Mouse (Mus musculus) ES-Bruce4 (cell line): Measurements from ENCODE around the gene Gramd4. TPM values are rescaled to one million over a fixed set of nuclear protein-coding genes. Genes with fewer than 3 reads are reported as not detected.
A peak's percentile ranks its signal among the peaks of the same experiment; 100 is the strongest.

Experiments used
- H3K27ac ChIP-seq: 2 replicates; pipeline ENCODE4 v1.5.1; 2012; ENCODE audit warnings: low read length, inconsistent platforms; ENCODE audit not compliant: insufficient read depth
- H3K27me3 ChIP-seq: 2 replicates; pipeline ENCODE4 v1.6.1; 2012; ENCODE audit warnings: mild to moderate bottlenecking, low read length, inconsistent platforms; ENCODE audit not compliant: control insufficient read depth, poor library complexity, insufficient read depth, severe bottlenecking
- H3K36me3 ChIP-seq: 2 replicates; pipeline ENCODE4 v1.6.1; 2012; ENCODE audit warnings: inconsistent platforms, mild to moderate bottlenecking, low read length, moderate library complexity; ENCODE audit not compliant: control insufficient read depth, poor library complexity, insufficient read depth, severe bottlenecking
- H3K4me1 ChIP-seq: one replicate; pipeline ENCODE4 v1.8.1; 2011; ENCODE audit warnings: low read length; ENCODE audit not compliant: control insufficient read depth, insufficient read depth
- H3K4me3 ChIP-seq: 2 replicates; pipeline ENCODE4 v1.5.1; 2011; ENCODE audit warnings: low read depth, mild to moderate bottlenecking, low read length
- H3K9ac ChIP-seq: 2 replicates; pipeline ENCODE4 v1.6.1; 2012; ENCODE audit warnings: low read depth, mild to moderate bottlenecking, inconsistent platforms; ENCODE audit not compliant: poor library complexity, severe bottlenecking
- H3K9me3 ChIP-seq: replicated peaks from 2 replicates; pipeline ENCODE4 v1.6.1; 2012; ENCODE audit warnings: mild to moderate bottlenecking, low read length, inconsistent platforms; ENCODE audit not compliant: control insufficient read depth, poor library complexity, insufficient read depth, severe bottlenecking
- CTCF ChIP-seq: IDR thresholded peaks from one replicate; pipeline ENCODE4 v1.8.1; 2011; ENCODE audit warnings: low read depth, low read length
- EP300 ChIP-seq: IDR thresholded peaks from 2 replicates; pipeline ENCODE4 v1.6.1; 2011; ENCODE audit warnings: low read depth, low read length; ENCODE audit not compliant: insufficient read depth
- POLR2A ChIP-seq: IDR thresholded peaks from one replicate; pipeline ENCODE4 v1.8.1; 2011; ENCODE audit warnings: low read length; ENCODE audit not compliant: insufficient read depth
- polyA plus RNA-seq: library from polyadenylated mRNA; stranded (reverse); fragments of >200 nt; gene quantifications from 2 replicates; pipeline ENCODE4 v1.2.4, GENCODE M21; 2011; ENCODE audit warnings: low read depth; ENCODE audit not compliant: missing spikeins, insufficient read depth, insufficient read length

Gene Gramd4
- polyA plus RNA-seq, 1 experiment = 22.6 TPM

GRCm38 (mm10) chr15:86083261-86083741 lies 25.8 kb downstream of the Gramd4 start:
- TF ChIP-seq POLR2A (no peak), EP300 (no peak), CTCF (no peak)
- Histone ChIP-seq H3K27ac (no peak overlapping the region), H3K9ac (no peak overlapping the region), H3K9me3 (no peaks in the 10 kb centered on the region), H3K36me3 (no peaks in the 10 kb centered on the region), H3K4me3 (no peak overlapping the region), H3K4me1 (peaks cover 2% of the 10 kb centered on the region), H3K27me3 (no peaks in the 10 kb centered on the region)

GRCm38 (mm10) chr15:86085301-86086225 lies 28.1 kb downstream of the Gramd4 start:
- no peaks in the 10 kb centered on the region for H3K36me3 ChIP-seq
- no peak overlapping the region for H3K9ac ChIP-seq
- no peaks in the 10 kb centered on the region for H3K9me3 ChIP-seq
- H3K27me3 ChIP-seq = no peaks in the 10 kb centered on the region
- H3K4me3 ChIP-seq = no peak overlapping the region
- TF ChIP-seq EP300 (no peak), POLR2A (no peak), CTCF (peak; percentile 76)
- H3K4me1 ChIP-seq = peaks cover 2% of the 10 kb centered on the region
- no peak overlapping the region for H3K27ac ChIP-seq

GRCm38 (mm10) chr15:86086291-86086706 lies 28.8 kb downstream of the Gramd4 start:
- H3K27me3 ChIP-seq = no peaks in the 10 kb centered on the region
- no peak overlapping the region for H3K9ac ChIP-seq
- no peak overlapping the region for H3K4me3 ChIP-seq
- H3K4me1 ChIP-seq = peaks cover 2% of the 10 kb centered on the region
- H3K27ac ChIP-seq = no peak overlapping the region
- H3K9me3 ChIP-seq = no peaks in the 10 kb centered on the region
- no peaks in the 10 kb centered on the region for H3K36me3 ChIP-seq
- TF ChIP-seq POLR2A (no peak), EP300 (no peak), CTCF (no peak)

- Histone ChIP-seq H3K4me3 (no peak overlapping the region), H3K9me3 (no peaks in the 10 kb centered on the region), H3K36me3 (no peaks in the 10 kb centered on the region), H3K27ac (no peak overlapping the region), H3K4me1 (peaks cover 2% of the 10 kb centered on the region), H3K9ac (no peak overlapping the region), H3K27me3 (no peaks in the 10 kb centered on the region)
- no peak for TF ChIP-seq POLR2A
- no peak for TF ChIP-seq CTCF
- TF ChIP-seq EP300 = no peak
Measured at GRCm38 (mm10) chr15:86087591-86088149, 30.2 kb downstream of the Gramd4 start.

GRCm38 (mm10) chr15:86088266-86088790 lies 30.8 kb downstream of the Gramd4 start:
- no peak overlapping the region for H3K4me3 ChIP-seq
- peaks cover 2% of the 10 kb centered on the region for H3K4me1 ChIP-seq
- no peaks in the 10 kb centered on the region for H3K27me3 ChIP-seq
- H3K36me3 ChIP-seq = no peaks in the 10 kb centered on the region
- H3K9me3 ChIP-seq = no peaks in the 10 kb centered on the region
- no peak overlapping the region for H3K9ac ChIP-seq
- TF ChIP-seq EP300 = no peak
- no peak for TF ChIP-seq POLR2A
- TF ChIP-seq CTCF = no peak
- H3K27ac ChIP-seq = no peak overlapping the region
